Mouse (Mus musculus) c-Kit-positive CD71-positive TER-119-negative erythroid progenitor cells, embryonic 14.5 days (primary cell): ENCODE measurements around the gene Abcf2.

Experiments
- DNase-seq: peaks from one replicate; pipeline ENCODE4 v3.0.0-alpha.2; 2013; ENCODE audit warnings: low read depth

The Abcf2 gene

DNA sequence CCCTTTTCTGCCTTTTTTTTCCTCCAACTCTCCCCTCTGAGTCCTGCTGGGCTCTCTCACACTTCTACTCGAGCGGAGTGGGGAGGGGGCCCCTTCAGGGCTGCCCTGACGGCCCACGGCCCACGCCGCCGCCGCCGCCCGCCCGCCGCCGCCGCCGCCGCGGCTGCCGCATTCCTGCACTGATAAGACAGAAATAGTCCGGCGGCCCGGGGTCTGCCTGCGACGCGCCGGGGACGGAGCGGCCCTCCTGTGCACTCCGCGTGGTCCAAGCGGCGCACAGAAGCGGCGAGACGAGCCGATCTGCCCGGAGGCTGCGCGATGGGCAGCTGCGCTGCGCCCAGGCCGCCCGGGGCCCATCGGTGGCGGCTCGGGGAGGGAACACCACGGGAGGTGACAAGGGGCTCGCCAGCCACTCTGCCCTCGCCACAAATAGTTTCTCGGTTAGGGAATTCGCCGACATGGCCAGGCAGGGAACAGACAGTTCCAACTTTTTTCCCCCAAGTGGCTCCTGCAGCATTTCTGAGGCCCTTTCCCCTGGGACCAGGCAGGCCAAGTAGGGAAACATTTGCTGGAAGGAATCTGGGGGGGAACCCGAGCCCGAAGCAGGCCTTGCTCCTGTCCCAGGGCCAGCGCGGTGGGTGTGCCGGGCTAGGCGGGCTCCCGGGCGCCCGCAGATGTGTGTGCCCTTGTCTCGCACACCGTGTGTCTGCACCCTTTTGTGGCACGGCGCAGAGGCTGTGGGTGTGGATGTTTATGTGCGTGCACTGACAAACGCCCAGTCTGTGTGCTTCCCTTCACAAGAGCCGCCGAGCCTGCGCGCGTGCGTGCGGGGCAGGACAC lies 24.9 kb upstream of the Abcf2 start:
- DNase-seq = no peak

DNA sequence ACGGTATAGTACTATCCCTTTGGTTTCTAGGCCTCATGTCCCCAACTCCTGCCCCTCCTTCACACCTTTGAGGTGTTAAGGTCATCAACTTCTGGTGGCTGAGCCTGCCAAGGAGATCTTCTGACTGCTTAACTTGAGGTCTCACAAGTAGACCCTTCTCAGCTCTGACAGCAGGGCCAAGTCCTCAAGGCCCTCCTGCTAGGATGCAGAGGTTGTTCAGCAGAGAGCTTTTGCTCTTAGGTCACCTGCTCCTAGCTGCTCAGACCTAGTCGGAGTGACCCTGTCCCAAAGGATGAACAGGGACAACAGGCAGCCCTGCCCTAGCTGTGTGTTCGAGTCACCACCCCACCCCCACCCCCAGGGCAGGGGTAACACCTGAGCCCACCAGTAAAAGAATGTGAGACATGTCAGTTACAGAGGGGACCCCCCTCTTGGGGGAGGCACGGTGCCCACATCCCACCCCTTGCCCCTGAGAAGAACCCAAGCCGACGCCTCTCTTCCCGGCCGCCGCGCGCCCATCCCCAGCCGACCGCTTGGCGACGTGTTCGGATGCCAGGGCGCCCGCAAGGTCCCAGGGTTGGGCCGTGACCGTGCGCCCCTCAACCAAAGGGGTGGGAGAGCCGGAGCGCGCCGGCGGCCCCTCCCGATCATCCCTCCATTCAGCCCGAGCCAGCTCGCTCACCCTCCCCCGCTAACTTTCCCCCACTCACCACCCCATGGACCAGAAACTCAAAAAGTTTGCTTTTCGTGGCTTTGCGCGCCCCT lies 24.0 kb upstream of the Abcf2 start:
- no peak for DNase-seq

DNA sequence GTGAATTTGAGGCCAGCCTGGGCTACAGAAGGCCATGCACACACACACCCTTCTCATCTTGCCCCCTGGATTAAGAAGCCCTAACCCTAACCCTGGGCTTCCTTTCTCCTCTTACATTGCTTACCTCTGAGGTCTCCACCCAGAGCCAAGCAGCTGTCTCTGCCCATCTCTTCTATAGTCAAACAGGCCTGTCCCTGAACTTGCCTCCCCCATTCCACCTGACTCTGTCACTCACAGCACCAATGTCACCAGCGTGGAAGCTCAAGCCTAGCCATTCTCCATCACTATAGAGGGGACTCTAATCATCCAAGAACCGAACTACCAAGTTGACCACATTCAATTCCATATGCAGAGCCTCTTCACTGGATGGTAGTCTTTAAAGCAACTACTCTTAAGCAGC lies 23.0 kb upstream of the Abcf2 start:
- no peak for DNase-seq

DNA sequence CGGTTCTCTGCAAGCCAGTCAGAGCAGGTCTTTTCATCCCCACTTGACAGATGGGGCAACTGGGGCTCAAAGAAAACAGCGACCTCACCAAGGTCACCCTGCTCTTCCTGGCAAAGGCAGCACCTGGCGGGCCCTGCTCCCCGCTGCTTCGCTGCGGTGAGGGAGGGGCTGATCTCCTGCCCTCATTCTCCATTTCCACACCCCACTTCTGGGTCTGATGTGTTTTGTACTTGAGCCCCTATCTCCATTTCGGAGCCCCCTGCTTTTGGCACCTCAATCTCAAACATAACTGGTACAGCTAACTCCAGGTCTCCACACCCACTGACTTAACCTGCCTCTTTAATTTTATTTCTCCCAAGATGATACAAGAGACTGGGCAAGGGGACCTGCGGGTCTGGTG lies 21.9 kb upstream of the Abcf2 start:
- DNase-seq = no peak

DNA sequence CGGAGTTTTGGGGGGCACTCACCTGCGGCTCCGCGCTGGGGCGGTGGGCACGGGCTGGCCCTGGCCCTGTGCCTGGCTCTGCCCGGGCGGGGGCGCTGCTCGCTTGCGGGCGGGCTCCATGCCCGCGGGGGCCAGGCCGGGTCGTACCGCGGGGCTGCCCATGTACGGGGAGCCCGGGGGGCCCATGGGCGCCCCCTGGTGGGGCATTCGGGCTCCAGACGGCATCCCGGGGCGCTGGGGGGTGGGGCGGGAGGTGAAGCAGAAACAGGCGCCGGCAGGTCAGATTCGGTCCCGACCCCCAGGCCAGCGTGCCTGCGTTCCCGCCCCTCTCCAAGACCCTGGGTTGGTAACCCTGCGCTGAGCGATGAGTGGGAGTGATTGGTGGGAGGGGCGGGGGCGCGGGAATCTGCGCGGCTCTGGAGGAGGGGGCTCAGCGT lies 21.3 kb upstream of the Abcf2 start:
- no peak for DNase-seq

DNA sequence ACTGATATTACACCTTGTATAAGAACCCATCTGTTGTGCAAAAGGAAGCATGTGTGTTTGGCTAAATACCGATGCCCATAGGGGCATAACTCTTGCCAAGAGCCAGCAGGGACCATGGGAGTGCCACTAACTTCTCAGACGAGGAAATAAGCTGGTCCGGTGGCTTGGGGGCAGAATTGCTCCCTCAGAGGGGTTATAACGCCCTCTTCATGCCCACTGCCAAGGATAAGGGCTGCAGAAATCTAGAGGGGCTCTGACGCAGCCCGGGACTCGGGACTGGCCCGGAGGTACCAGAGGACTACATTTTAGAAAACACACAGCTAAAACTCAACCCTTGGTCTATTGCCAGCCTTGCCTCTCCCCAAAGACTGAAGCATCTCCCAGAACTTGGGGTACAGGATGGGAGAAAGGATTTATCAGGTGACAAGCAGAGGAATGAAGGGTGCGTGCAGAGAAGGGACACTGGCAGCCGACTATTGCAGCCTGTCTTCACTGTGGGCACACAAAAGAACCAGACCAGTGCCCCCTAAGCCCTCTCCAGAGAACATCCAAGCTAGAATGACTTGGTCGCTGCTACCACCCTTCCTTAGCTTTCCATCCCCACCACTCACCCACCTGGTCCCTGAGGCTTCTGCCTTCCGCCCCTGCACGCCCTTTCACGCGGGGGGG lies 20.8 kb upstream of the Abcf2 start:
- no peak for DNase-seq

DNA sequence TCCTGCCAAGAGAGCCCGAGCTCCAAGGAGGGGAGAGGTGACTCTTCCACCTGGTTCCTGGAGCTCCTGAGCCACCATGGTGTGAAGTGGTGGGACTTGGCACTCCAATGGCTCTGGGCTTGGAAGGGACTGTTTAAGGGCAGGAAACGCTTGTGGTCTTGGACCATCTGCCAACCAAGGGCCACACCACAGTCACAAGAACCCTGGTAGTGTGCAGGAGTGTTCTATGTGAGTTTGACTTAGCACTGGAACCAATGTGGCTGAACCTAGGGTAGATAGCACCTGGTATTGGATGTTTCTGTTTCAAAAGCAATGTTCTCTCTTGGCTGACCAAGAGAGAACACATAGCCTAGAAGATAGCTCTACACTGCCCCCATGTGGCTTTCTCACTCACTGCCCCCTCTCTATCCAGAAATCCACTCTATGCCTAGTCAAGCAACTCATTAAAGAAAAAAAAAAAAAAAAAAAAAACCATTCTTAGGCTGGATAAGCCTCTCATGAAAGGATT lies 20.0 kb upstream of the Abcf2 start:
- peak; percentile 69 for DNase-seq

DNA sequence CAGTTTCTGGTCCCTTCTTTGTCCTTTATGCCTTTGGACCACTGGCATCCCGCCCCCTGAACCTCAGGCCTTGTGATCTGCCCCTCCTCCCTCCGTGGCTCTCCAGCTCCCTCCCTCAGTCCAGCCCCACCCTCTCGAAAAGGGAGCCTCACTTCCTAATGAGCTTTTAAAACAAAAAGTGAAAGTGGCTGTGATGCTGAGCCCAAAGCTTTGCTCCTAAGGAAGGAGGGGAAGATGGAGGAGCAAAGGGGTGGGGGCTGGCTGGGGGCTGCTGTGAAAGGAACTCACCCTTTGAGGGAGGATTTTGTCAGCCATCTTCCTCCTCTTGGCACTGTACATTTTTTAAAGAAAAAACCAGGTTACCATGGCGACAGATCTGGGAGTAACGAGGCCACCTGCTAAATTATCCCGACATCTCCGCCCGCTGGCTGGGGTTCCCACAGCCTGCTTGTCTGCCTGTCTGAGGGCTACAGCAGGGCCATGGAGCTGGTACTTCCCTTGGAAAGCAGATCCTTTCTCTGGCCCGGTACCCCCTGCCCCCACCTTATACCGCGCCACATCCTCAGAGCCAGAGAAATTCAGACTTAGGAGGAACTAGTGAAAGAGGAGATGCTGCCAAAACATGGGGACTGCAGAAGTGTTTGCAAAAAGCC lies 19.4 kb upstream of the Abcf2 start:
- DNase-seq = no peak

DNA sequence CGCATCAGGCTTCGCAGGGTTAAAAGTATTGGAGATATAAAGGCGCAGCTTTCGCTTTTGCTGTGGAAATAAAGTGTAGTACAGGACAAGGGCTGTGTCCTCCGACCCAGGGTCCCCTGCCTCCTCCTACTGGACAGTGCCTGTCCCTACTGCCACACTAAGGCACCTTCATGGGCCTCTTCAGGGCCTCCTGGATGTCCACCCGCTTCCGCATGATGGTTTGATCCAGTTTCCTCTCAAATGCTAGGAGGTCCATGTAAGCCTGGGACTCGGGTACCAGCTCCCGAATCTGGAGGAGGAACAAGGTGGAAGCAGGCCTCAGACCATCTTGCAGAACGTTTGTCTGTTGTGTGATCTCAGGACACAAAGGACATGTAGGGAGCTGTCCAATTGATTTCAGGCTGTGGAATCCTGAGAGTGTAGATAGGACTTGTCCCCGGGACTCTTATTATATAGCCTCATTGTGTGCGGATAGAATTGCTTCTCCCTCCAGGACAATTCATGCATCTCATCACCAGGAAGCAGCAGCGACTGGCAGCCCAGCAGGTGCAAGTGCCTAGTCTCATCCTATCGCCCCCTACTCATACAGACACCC lies 18.6 kb upstream of the Abcf2 start:
- no peak for DNase-seq

DNA sequence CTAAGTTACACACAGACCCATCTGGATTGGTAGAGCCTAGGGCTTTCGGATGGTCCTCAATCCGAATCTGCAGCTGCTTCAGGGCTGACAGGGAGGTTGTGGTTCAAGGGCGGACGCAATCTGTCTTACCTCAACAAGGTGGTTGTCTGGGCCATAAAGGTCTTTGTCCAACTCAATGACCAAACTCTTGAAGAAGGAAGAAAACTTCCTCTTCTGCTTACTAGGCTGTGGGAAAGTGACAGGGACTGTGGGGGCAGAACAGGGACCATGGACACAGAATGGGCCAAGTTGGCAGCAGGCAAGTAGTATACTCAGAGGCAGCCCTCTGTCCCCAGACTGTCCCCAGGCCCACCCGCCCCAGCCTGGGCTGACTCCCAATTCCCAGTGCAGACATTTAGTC lies 18.0 kb upstream of the Abcf2 start:
- DNase-seq = no peak

DNA sequence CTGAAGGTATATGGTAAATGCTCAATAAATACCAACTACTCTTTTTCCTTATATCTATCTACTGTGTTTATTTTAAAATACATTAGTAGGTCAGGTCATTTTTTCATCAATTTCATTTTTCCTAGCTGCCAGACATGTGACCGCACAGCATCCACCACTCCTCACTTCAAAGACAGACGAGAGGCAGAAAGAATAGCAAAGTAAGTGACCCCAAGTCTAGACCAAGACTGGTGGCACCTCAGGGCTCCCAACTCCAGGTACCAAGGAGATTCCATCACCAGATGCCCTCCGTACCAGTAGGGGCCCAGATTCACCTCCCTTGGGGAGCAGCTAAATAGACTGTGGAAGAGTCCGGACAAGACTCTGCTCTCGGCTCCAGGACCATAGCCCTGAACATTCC lies 17.1 kb upstream of the Abcf2 start:
- no peak for DNase-seq

DNA sequence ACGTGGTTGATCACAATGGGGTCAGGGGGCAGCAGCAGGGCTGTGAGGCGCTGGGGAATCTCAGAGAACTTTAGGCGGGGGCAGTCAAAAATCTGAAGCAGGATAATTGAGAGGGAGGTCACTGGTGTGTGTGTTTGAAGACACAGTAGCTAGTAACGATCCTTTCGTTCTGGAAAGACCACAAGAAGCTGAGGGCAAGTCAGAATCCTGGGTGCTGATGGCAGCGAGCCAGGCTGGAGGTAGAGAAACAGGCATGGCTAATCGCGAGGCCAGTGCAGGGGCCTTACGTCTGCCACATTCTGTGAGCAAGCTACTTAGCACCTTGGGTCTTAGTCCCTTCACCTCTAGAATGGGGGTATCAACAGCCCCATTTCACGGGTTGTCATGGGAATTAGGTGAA lies 16.7 kb upstream of the Abcf2 start:
- DNase-seq = no peak

DNA sequence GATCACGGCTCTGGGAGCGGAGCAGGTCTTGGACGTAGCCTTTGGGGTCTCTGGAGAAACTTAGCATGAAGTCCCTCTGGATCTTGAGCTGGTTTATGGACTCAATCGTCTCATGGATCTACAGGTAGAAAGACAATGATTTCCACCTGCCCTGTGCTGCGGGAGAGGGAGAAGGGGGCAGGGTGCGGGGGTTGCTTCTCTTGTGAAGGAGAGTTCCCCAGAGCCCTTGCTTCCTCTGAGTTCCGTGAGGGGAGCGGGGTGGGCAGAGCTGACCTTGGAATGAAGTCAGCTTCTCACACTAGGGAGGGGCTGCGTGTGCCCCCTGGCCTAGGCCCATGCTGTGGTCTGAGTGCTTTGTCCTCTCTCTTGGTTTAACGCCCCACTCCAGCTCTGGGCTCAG lies 16.0 kb upstream of the Abcf2 start:
- no peak for DNase-seq

DNA sequence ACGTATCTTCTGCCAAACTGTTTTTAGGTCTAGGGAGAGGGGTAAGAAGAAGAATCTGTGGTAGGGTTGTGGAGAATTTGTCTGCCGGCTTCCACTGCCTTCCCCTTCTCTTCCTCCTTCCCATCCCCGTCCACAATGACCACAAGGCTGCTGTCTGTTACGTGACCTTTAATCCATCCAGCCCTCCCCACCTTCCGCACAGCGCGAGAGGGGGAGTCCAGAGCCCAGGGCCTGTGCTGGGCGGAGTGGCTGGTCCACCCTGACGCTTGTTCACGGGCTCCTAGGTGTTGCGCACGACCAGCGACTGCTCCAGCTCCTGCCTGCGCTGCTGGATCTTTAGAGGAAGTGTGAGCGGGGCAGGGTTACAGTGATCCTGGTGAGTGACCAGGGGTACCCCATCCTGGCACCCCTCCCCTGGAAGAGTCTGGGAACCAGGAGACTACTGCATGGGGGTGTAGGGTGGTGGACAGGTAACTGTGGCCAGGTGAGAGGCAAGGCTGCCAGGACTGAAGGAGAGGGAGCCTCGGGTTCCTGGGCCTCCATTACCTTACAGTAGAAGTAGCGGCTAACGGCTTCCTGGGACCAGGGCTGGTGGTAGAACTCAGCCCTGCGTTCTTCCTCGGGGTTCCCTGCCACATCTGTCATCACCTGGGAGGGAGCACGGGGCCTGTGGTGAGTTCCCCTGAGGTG lies 15.3 kb upstream of the Abcf2 start:
- no peak for DNase-seq

DNA sequence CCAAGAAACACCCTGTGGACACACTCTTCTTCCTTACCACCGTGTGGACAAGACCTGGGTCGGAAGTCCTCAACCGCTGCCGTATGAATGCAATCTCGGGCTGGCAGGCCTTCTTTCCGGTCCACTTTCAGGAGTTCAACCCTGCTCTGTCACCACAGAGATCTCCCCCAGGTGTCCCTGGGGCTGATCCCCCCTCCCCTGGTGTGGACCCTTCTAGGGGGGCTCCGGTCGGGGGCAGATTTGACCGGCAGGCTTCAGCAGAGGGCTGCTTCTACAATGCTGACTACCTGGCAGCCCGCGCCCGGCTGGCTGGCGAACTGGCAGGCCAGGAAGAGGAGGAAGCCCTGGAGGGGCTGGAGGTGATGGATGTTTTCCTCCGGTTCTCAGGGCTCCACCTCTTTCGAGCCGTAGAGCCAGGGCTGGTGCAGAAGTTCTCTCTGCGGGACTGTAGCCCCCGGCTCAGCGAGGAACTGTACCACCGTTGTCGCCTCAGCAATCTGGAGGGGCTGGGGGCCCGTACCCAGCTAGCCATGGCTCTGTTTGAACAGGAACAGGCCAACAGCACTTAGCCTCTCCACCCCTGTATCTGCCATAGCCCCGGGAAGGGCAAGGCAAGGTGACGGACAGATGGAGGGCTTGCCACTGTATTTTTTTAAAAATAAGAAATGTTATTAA lies 14.7 kb upstream of the Abcf2 start:
- no peak for DNase-seq

DNA sequence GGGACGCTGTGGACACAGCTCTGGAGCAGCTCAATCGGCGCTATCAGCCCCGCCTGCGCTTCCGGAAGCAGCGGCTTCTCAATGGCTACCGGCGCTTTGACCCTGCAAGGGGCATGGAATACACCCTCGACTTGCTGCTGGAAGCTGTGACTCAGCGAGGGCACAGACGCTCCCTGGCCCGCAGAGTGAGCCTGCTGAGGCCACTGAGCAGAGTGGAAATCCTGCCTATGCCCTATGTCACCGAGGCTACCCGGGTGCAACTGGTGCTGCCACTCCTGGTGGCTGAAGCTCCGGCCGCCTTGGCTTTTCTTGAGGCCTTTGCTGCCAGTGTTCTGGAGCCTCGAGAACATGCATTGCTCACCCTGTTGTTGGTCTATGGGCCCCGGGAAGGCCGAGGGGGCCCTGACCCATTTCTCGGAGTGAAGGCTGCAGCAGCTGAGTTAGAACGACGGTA lies 14.0 kb upstream of the Abcf2 start:
- no peak for DNase-seq

DNA sequence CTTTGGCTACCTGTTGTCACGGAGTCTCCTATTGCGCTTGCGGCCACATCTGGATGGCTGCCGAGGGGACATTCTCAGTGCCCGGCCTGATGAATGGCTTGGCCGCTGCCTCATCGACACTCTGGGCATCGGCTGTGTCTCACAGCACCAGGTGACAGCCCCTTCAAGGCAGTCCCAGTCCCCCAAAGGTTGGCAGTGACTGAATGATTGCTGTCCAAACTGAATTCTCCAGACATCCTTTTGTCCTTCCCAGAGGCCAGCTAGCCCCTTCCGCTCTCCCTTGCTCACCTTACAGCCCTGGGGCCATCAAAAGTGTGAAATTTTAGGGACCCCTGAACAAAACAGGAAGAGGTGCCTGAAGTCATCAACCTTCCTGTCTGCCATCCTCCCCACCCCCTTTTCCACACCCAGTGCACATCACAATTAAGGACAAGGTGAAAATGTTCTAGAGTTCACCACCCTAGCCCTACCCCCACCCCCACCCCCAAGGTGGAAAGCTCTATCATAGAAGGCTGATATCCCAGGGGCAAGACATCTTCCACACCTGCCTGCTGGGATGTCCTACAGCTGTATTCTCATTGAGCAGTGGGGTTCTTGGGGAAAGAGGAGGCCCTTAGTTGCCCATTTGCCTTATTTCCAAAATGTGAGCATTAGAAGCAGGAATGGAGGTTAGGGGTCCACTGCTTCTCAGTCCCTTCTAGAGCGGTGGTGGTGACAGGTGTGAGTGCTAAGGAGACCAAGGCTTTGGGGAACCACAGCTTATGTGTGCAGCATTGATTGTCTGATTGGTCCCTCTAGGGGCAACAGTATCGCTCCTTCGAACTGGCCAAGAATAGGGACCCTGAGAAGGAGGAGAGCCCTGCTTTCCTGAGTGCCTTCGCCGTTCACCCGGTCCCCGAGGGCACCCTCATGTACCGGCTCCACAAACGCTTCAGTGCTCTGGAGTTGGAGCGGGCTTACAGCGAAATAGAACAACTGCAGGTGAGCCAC lies 12.5 kb upstream of the Abcf2 start:
- DNase-seq = no peak

DNA sequence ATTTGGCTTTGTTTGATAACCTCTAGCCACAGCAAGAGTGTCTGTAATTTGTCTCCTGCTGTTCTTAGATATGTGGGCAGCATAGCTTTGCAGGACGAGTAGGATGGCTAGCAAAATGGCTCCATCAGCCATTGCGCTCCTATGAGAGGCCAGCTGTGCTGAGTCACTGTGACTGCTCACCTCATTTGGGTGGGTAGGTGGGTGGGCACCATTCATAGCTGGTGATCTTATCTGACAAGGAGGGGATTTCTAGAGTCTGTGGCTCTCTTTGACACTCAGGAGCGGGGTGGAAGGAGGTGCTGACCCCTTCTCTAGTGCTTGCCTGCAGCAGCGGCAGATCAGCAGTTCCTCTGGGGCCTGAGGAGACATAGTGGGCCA lies 9.9 kb upstream of the Abcf2 start:
- DNase-seq = peak; percentile 45

DNA sequence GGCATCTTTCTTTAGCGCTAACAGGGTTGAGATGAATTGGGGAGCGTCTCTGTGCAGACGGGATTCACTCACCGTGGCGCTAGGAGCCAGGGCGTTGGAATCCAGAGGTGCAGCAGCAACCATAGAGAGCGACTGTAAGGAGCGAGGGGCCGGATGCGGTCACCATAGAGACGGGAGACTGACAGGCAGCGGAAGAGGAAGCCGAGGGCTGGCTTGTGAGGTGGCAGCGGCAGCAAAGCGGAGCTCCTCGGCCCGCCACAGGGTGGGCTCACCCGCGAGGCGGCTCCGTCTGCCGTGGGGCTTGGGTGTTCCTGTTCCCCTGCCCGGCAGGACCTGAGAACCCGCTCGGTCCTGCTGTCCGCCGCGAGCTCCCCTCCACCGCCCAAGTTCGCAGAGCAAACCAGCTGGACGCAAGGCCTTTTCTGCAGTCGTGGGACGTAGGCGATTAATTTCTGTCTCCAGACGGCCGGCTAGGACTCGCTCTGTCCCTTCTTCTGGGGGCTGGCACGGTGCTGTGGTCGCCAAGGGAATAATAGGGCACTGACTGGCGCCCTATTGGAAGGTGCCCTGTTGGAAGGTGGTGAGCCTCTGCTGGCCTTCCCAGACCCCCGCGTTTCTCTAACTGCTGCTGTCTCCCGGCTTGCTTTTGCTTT lies 9.4 kb upstream of the Abcf2 start, which contains the start of gene Chpf2:
TSS of gene Chpf2 (plus strand) at position 195 of the 653 bp plus-strand sequence.
- DNase-seq = peak; percentile 72
